Mouse (Mus musculus) hindbrain, embryonic 11.5 days (tissue): ENCODE results near the gene Ptprr. TPM values are rescaled to one million over a fixed set of nuclear protein-coding genes. Genes with fewer than 3 reads are reported as not detected.

ENCODE experiments used
- ATAC-seq: fragments of 200-750 bp; cut with Nextera tagmentation; 2 replicates; pipeline ENCODE4 v1.8.0; 2017; ENCODE audit warnings: mild to moderate bottlenecking, moderate TSS enrichment, moderate library complexity; ENCODE audit not compliant: low FRiP score
- DNase-seq: peaks from one replicate; pipeline ENCODE4 v3.0.0-alpha.2; 2015; ENCODE audit warnings: low spot score
- H3K27ac ChIP-seq: fragments of 300-500 bp; sonication (generic); 2 replicates; pipeline ENCODE4 v1.5.1; 2014; ENCODE audit warnings: mild to moderate bottlenecking, low read depth, low read length
- H3K27me3 ChIP-seq: fragments of 300-500 bp; sonication (generic); 2 replicates; pipeline ENCODE4 v1.6.1; 2014; ENCODE audit warnings: mild to moderate bottlenecking, low read length, moderate library complexity, mixed read lengths; ENCODE audit not compliant: control insufficient read depth, insufficient read depth
- H3K36me3 ChIP-seq: fragments of 300-500 bp; sonication (generic); 2 replicates; pipeline ENCODE4 v1.6.1; 2014; ENCODE audit warnings: mild to moderate bottlenecking, low read length, moderate library complexity, mixed read lengths; ENCODE audit not compliant: control insufficient read depth, insufficient read depth
- H3K4me1 ChIP-seq: fragments of 300-500 bp; sonication (generic); replicated peaks from 2 replicates; pipeline ENCODE4 v1.6.1; 2014; ENCODE audit warnings: low read length, mixed read lengths; ENCODE audit not compliant: control insufficient read depth, insufficient read depth
- H3K4me2 ChIP-seq: fragments of 300-500 bp; sonication (generic); replicated peaks from 2 replicates; pipeline ENCODE4 v1.6.1; 2014; ENCODE audit warnings: mild to moderate bottlenecking, low read depth, low read length
- H3K4me3 ChIP-seq: fragments of 300-500 bp; sonication (generic); 2 replicates; pipeline ENCODE4 v1.5.1; 2014; ENCODE audit warnings: low read depth, low read length
- H3K9ac ChIP-seq: fragments of 300-500 bp; sonication (generic); 2 replicates; pipeline ENCODE4 v1.6.1; 2014; ENCODE audit warnings: low read depth, low read length
- H3K9me3 ChIP-seq: fragments of 300-500 bp; sonication (generic); 2 replicates; pipeline ENCODE4 v1.6.1; 2016; ENCODE audit warnings: low read length; ENCODE audit not compliant: control insufficient read depth
- WGBS: fragments of 180-500 bp; shearing (Covaris S2); extraction: QIAGEN DNeasy Blood & Tissue Kit; methylation state at CpG from one replicate; pipeline ENCODE4 v1.1.7; 2014; 5-methylcytosine and 5-hydroxymethylcytosine counted together
- polyA plus RNA-seq: library from polyadenylated mRNA; unstranded; fragments of >200 nt; fragmentation: Nextera tagmentation; extraction: Ambion mirVana; gene quantifications from 2 replicates; pipeline ENCODE4 v1.2.1, GENCODE M21; 2014

The Ptprr gene
- polyA plus RNA-seq, 1 experiment from 2014 or later: 2.0 TPM

GRCm38 (mm10) chr10:116123808-116124207 is 105.8 kb downstream of the Ptprr start:
- no peaks in the 10 kb centered on the region for H3K4me1 ChIP-seq
- H3K27ac ChIP-seq: no peak overlapping the region
- no peak for DNase-seq
- no peak overlapping the region for H3K4me2 ChIP-seq
- no peak overlapping the region for H3K4me3 ChIP-seq
- 90% methylated on average over 2 of the region's 2 CpGs for WGBS
- no peak for ATAC-seq
- no peaks in the 10 kb centered on the region for H3K27me3 ChIP-seq
- no peaks in the 10 kb centered on the region for H3K36me3 ChIP-seq
- no peaks in the 10 kb centered on the region for H3K9me3 ChIP-seq
- H3K9ac ChIP-seq: no peak overlapping the region

GRCm38 (mm10) chr10:116125364-116125763 is 107.4 kb downstream of the Ptprr start:
- ATAC-seq: no peak
- Histone ChIP-seq H3K27ac (no peak overlapping the region), H3K36me3 (no peaks in the 10 kb centered on the region), H3K9me3 (no peaks in the 10 kb centered on the region), H3K9ac (no peak overlapping the region), H3K4me1 (no peaks in the 10 kb centered on the region), H3K4me2 (no peak overlapping the region), H3K27me3 (no peaks in the 10 kb centered on the region), H3K4me3 (no peak overlapping the region)
- WGBS: 77% methylated on average over 5 of the region's 5 CpGs
- DNase-seq: no peak

GRCm38 (mm10) chr10:116130401-116130800 is 112.4 kb downstream of the Ptprr start:
- 82% methylated on average over 3 of the region's 3 CpGs for WGBS
- no peak overlapping the region for H3K4me2 ChIP-seq
- no peaks in the 10 kb centered on the region for H3K36me3 ChIP-seq
- H3K27me3 ChIP-seq: no peaks in the 10 kb centered on the region
- H3K4me1 ChIP-seq: no peaks in the 10 kb centered on the region
- H3K4me3 ChIP-seq: no peak overlapping the region
- no peak for ATAC-seq
- H3K9me3 ChIP-seq: no peaks in the 10 kb centered on the region
- DNase-seq: no peak
- no peak overlapping the region for H3K27ac ChIP-seq
- no peak overlapping the region for H3K9ac ChIP-seq

DNA sequence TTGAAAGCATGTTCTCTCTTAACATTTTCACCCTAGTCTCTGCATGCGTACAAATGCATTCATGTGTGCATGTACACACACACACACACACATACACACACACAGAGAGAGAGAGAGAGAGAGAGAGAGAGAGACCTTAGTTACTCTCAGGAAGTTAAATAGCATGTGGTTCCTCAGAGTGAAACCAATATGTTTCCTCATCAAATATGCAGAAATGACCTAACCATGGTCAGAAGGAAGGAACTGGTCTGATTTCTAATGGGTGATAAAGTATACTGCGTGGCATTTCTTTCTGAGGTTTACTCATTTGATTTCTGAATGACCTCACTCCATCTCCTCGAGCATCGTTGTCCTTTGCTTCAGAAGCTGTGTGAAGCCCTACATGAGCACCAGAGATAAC is 113.2 kb downstream of the Ptprr start:
- no peaks in the 10 kb centered on the region for H3K4me1 ChIP-seq
- no peak overlapping the region for H3K27ac ChIP-seq
- WGBS: 90% methylated on average over 4 of the region's 4 CpGs
- H3K9me3 ChIP-seq: no peaks in the 10 kb centered on the region
- H3K4me2 ChIP-seq: no peak overlapping the region
- no peaks in the 10 kb centered on the region for H3K36me3 ChIP-seq
- ATAC-seq (no peak), DNase-seq (no peak)
- H3K9ac ChIP-seq: no peak overlapping the region
- H3K27me3 ChIP-seq: no peaks in the 10 kb centered on the region
- H3K4me3 ChIP-seq: no peak overlapping the region

- Histone ChIP-seq H3K4me2 (no peak overlapping the region), H3K9me3 (no peaks in the 10 kb centered on the region), H3K9ac (no peak overlapping the region), H3K4me1 (no peaks in the 10 kb centered on the region), H3K36me3 (no peaks in the 10 kb centered on the region), H3K27ac (no peak overlapping the region), H3K27me3 (no peaks in the 10 kb centered on the region), H3K4me3 (no peak overlapping the region)
- no peak for DNase-seq
- ATAC-seq: no peak
- WGBS: 84% methylated on average over 4 of the region's 4 CpGs
Measured at GRCm38 (mm10) chr10:116132233-116132632, 114.2 kb downstream of the Ptprr start.

- H3K9ac ChIP-seq: no peak overlapping the region
- H3K4me2 ChIP-seq: no peak overlapping the region
- 90% methylated on average over 2 of the region's 2 CpGs for WGBS
- no peaks in the 10 kb centered on the region for H3K4me1 ChIP-seq
- no peak overlapping the region for H3K27ac ChIP-seq
- no peaks in the 10 kb centered on the region for H3K9me3 ChIP-seq
- no peak for DNase-seq
- H3K27me3 ChIP-seq: no peaks in the 10 kb centered on the region
- ATAC-seq: no peak
- no peak overlapping the region for H3K4me3 ChIP-seq
- H3K36me3 ChIP-seq: no peaks in the 10 kb centered on the region
Measured at GRCm38 (mm10) chr10:116135187-116135586, 117.2 kb downstream of the Ptprr start.

- H3K27me3 ChIP-seq: no peaks in the 10 kb centered on the region
- 92% methylated on average over 8 of the region's 8 CpGs for WGBS
- no peak for ATAC-seq
- H3K4me3 ChIP-seq: no peak overlapping the region
- no peaks in the 10 kb centered on the region for H3K9me3 ChIP-seq
- DNase-seq: no peak
- H3K4me2 ChIP-seq: no peak overlapping the region
- H3K4me1 ChIP-seq: no peaks in the 10 kb centered on the region
- H3K36me3 ChIP-seq: no peaks in the 10 kb centered on the region
- H3K9ac ChIP-seq: no peak overlapping the region
- H3K27ac ChIP-seq: no peak overlapping the region
Measured at GRCm38 (mm10) chr10:116140226-116140625, 122.2 kb downstream of the Ptprr start.

DNA sequence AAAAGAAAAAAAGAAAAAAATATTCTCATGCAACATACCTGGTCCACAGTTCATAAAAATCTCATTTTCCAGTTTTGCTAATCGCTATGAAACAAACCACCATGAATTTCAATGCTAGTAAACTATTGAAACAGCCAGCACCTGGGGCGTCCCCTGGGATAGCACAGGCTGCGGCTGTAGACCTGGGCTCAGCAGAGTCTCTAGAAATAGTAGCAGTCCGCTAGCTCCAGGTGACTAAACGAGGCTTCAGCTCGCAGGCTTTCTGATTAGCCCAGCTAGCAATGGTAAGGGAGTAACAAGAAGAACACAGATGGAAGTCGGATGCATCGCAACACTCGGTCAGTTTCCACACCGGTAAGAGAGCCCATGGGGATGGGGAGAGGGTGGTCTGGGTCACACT is 125.7 kb downstream of the Ptprr start:
- Histone ChIP-seq H3K4me2 (no peak overlapping the region), H3K9me3 (no peaks in the 10 kb centered on the region), H3K4me3 (no peak overlapping the region), H3K9ac (no peak overlapping the region), H3K27ac (no peak overlapping the region), H3K27me3 (no peaks in the 10 kb centered on the region), H3K4me1 (no peaks in the 10 kb centered on the region), H3K36me3 (no peaks in the 10 kb centered on the region)
- 85% methylated on average over 10 of the region's 10 CpGs for WGBS
- DNase-seq (no peak), ATAC-seq (no peak)

DNA sequence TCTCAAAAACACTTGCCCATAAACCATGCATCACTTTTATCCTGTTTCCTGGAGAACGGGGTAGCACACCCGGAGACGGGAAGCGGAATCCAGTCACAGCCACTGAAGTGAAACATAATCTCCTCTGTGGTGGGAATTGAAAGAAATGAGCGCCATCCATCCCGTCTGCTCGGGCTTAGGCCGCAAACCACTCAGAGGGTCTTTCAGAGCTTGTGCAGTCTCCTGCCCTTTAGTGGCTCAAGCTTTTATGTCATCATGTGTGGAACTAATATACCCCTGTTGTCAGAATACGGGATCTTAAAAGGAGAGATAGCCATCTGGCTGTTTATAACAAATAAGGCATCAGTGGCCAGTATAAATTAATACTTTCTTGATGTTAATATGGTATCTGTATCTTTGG is 128.1 kb downstream of the Ptprr start:
- Histone ChIP-seq H3K9me3 (no peaks in the 10 kb centered on the region), H3K36me3 (no peaks in the 10 kb centered on the region), H3K4me1 (no peaks in the 10 kb centered on the region), H3K4me3 (no peak overlapping the region), H3K27me3 (no peaks in the 10 kb centered on the region), H3K4me2 (no peak overlapping the region), H3K27ac (no peak overlapping the region), H3K9ac (no peak overlapping the region)
- ATAC-seq (no peak; the same call in 1 of the 2 replicates), DNase-seq (peak; percentile 19)
- WGBS: 37% methylated on average over 9 of the region's 9 CpGs
